Mouse (Mus musculus) myocyte (in vitro differentiated cells): Measurements from ENCODE around the gene Tanc1. TPM values are rescaled to one million over a fixed set of nuclear protein-coding genes. Genes with fewer than 3 reads are reported as not detected.

ENCODE experiments used
- H3K27me3 ChIP-seq: one replicate; pipeline ENCODE4 v1.6.1; 2011; ENCODE audit not compliant: control insufficient read depth, insufficient read depth, insufficient read length
- H3K36me3 ChIP-seq: one replicate; pipeline ENCODE4 v1.6.1; 2011; ENCODE audit not compliant: control insufficient read depth, insufficient read depth
- H3K4me2 ChIP-seq: one replicate; pipeline ENCODE4 v1.6.1; 2011; ENCODE audit warnings: low read depth, control low read depth
- H3K4me3 ChIP-seq: one replicate; pipeline ENCODE4 v1.5.1; 2011; ENCODE audit warnings: mild to moderate bottlenecking, control low read depth, moderate library complexity
- H3K79me2 ChIP-seq: one replicate; pipeline ENCODE4 v1.6.1; 2011; ENCODE audit not compliant: control insufficient read depth, insufficient read depth
- H3ac ChIP-seq: one replicate; pipeline ENCODE4 v1.6.1; 2011; ENCODE audit not compliant: control insufficient read depth, insufficient read length
- CEBPB ChIP-seq: IDR thresholded peaks from 2 replicates; pipeline ENCODE4 v1.6.1; 2011; ENCODE audit warnings: mild to moderate bottlenecking, moderate library complexity; ENCODE audit not compliant: poor library complexity, insufficient read depth, severe bottlenecking
- MAX ChIP-seq: IDR thresholded peaks from one replicate; pipeline ENCODE4 v1.6.1; 2011; ENCODE audit warnings: low read depth, mild to moderate bottlenecking, control low read depth
- MYOD1 ChIP-seq, 3 experiments: IDR thresholded peaks; one replicate each; pipeline ENCODE4 v1.6.1; 2011; ENCODE audit warnings: control low read depth in 2 of 3, low read depth in 2 of 3, mild to moderate bottlenecking in 2 of 3, moderate library complexity in 1 of 3; ENCODE audit not compliant: insufficient read length in 2 of 3, control insufficient read depth in 1 of 3
- MYOG ChIP-seq, 3 experiments: IDR thresholded peaks; one replicate each; pipeline ENCODE4 v1.6.1; 2011; ENCODE audit warnings: control low read depth in 2 of 3, low read depth in 2 of 3, mild to moderate bottlenecking in 2 of 3; ENCODE audit not compliant: insufficient read length in 2 of 3, control insufficient read depth in 1 of 3, insufficient read depth in 1 of 3
- POLR2A ChIP-seq: IDR thresholded peaks from one replicate; pipeline ENCODE4 v1.6.1; 2011; ENCODE audit warnings: low read depth, mild to moderate bottlenecking, control low read depth, moderate library complexity; ENCODE audit not compliant: insufficient read length
- REST ChIP-seq: IDR thresholded peaks from one replicate; pipeline ENCODE4 v1.6.1; 2011; ENCODE audit warnings: mild to moderate bottlenecking, control low read depth, moderate library complexity; ENCODE audit not compliant: insufficient read depth, insufficient read length
- TCF12 ChIP-seq: IDR thresholded peaks from one replicate; pipeline ENCODE4 v1.6.1; 2011; ENCODE audit warnings: mild to moderate bottlenecking, control low read depth; ENCODE audit not compliant: poor library complexity, insufficient read depth, severe bottlenecking
- USF1 ChIP-seq: IDR thresholded peaks from one replicate; pipeline ENCODE4 v1.6.1; 2011; ENCODE audit warnings: low read depth, mild to moderate bottlenecking, control low read depth, moderate library complexity
- polyA plus RNA-seq: library from polyadenylated mRNA; unstranded; fragments of >200 nt; fragmentation: generic; extraction: Trizol; gene quantifications from one replicate; pipeline ENCODE4 v1.2.1, GENCODE M21; 2012; ENCODE audit warnings: missing spikeins

Gene Tanc1
- polyA plus RNA-seq, 1 experiment, result 24.7 TPM

- no peaks in the 10 kb centered on the region for H3K36me3 ChIP-seq
- peak overlapping the region; percentile 71 for H3K4me2 ChIP-seq
- H3K79me2 ChIP-seq, result no peaks in the 10 kb centered on the region
- peak overlapping the region; percentile 40 for H3K4me3 ChIP-seq
- no peaks in the 10 kb centered on the region for H3K27me3 ChIP-seq
- no peak for TF ChIP-seq REST
- TF ChIP-seq USF1, result no peak
- no peak for TF ChIP-seq MYOG (IDR thresholded peaks at IDR 0.05; ENCODE audit: control insufficient read depth in 1 of 3, insufficient read depth in 1 of 3, insufficient read length in 2 of 3, low read depth in 2 of 3)
- TF ChIP-seq TCF12, result no peak
- no peak for TF ChIP-seq MAX
- H3ac ChIP-seq, result peak overlapping the region; percentile 41
These were observed 271.0 kb downstream of the Tanc1 start for GRCm38 (mm10) chr2:59882742-59883281.

GRCm38 (mm10) chr2:59889699-59890098, 277.9 kb downstream of the Tanc1 start:
- H3K27me3 ChIP-seq, result no peaks in the 10 kb centered on the region
- H3K4me3 ChIP-seq, result no peak overlapping the region
- H3K4me2 ChIP-seq, result no peak overlapping the region
- H3ac ChIP-seq, result no peak overlapping the region
- TF ChIP-seq USF1 (no peak), MAX (no peak), MYOD1 (IDR thresholded peaks at IDR 0.05; ENCODE audit: control insufficient read depth in 1 of 3, insufficient read length in 2 of 3, low read depth in 2 of 3) (no peak), CEBPB (no peak), POLR2A (no peak)
- H3K36me3 ChIP-seq, result no peaks in the 10 kb centered on the region
- H3K79me2 ChIP-seq, result no peaks in the 10 kb centered on the region

Other genes with a start within 250 kb of the Tanc1 start
- not detected for gene Dapl1, start 127.4 kb upstream of the Tanc1 start, polyA plus RNA-seq